Mouse (Mus musculus) gastrocnemius, postnatal 10 days (tissue): ENCODE data around the gene Phyh. TPM values are rescaled to one million over a fixed set of nuclear protein-coding genes. Genes with fewer than 3 reads are reported as not detected.
A peak's percentile ranks its signal among the peaks of the same experiment; 100 is the strongest.

Experiments
- DNase-seq: peaks from one replicate; pipeline ENCODE4 v3.0.0; 2021; ENCODE audit warnings: mixed read lengths
- long read RNA-seq, 2 experiments: library from polyadenylated mRNA; stranded (forward); transcript quantifications; one replicate each; pipeline ENCODE4 v2.0.0; 2021
- total RNA-seq, 2 experiments: library from RNA; stranded (reverse); gene quantifications; 2 replicates each; pipeline ENCODE4 v1.2.3; 2021

Gene Phyh
- total RNA-seq, result 10 to 100 TPM; 71.6 to 83.9 TPM
- long read RNA-seq, experiment 1, transcript Phyh-201 (9 exons, 1,438 nt), result major isoform, 70 of 77 reads
- long read RNA-seq, experiment 1, partial matches to known transcripts, result 1 of 77 reads
- long read RNA-seq, experiment 1, other reads (novel, unspliced or antisense), result 6 of 77 reads
- long read RNA-seq, experiment 2, transcript Phyh-201 (9 exons, 1,438 nt), result major isoform, 109 of 109 reads
- long read RNA-seq, experiment 2, partial matches to known transcripts, result 0 of 109 reads
- long read RNA-seq, experiment 2, other reads (novel, unspliced or antisense), result 0 of 109 reads

DNA sequence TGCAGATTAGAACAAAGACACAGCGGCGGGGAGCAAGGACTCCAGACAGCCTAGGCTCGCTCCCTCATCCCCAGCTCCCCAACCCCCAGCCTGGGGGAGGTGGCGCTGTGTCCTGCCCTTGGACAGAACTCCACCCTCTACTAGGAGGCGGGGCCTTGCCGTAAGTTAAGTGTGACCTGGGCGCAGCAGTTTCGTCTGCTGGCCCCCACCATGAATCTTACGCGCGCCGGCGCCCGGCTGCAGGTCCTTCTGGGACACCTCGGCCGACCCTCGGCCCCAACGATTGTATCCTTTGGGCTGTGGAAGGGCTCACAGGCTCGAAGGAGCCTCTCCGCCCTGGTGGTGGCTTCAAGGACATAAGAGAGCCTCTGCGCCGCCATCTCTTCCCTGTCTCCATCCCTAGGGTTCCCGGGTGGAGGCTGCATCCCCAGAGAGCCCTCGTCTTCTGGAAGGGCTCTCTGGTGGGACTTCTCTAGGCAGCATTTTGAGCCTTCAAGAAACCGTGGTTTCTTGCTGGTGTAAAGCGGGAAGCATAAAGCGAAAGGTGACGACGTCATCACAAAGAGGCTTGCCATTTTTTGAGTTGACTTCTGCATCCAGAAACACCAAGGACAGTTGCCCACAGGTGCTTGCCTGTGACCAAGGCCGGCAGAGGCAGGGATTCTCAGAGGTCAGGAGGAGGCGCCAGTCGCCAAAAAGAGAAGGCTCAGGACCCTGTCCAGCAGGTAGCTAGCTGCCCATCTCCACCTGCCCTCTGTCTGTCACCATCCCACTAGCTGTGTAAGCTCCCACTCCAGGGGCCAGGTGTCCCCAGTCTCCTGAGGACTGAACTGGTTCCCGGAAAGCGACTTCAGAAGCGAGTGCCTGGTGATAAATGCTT, at the start of gene Phyh:
TSS of gene Phyh (plus strand) at position 160 of the 880 bp plus-strand sequence.
- peak; percentile 82 for DNase-seq

DNA sequence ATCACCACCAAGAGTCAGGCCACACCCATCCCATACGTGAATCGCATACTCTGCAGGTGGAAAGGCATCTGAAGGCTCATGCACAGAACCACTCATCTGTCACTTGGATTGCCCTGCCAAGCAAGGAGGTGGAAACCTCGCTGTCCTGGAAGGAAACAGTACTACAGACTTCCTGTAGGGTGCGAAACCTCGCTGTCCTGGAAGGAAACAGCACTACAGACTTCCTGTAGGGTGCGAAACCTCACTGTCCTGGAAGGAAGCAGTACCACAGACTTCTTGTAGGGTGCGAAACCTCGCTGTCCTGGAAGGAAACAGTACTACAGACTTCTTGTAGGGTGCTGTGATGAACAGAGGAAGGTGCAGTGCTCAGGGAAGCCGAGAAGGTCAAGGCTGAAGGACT, 46.1 kb upstream of the Phyh start:
- DNase-seq, result no peak

DNA sequence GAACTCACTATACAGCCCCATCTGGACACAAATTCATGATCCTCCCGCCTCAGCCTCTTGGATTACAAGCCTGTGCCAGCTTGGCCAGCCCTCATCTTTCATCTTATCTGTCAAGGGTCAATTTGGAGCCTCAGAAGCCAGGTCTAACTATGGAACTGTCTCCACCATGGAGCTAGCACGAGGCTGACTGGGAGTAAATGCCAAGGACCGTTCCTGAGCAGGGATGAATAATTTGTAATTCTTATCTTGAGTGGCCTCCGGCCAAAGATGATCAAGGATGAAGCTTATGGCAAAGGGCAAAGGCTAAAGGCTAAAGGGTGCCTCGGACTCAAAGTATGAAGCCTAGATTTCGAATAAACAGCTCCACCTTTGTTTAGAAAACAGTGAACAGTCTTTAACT, 45.5 kb upstream of the Phyh start:
- no peak for DNase-seq

DNA sequence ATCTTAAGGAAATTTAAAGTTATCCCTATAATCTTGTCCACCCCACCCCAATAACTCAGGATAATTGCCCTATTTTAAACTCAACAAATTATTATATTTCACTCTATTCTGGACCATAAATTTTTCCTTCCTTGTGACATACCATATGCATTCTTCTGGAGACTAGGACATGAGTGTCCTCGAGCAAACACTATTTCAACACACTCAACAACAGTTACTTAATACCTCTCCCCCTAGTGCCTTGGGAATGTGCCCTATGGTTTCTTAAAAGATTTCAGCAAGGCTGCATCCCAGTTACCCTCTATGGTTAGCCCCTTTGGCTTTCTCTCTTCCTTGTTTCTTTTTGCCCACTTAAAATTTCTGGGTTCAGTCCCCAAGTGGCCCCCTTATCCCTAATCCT, 43.7 kb upstream of the Phyh start:
- DNase-seq, result no peak

DNA sequence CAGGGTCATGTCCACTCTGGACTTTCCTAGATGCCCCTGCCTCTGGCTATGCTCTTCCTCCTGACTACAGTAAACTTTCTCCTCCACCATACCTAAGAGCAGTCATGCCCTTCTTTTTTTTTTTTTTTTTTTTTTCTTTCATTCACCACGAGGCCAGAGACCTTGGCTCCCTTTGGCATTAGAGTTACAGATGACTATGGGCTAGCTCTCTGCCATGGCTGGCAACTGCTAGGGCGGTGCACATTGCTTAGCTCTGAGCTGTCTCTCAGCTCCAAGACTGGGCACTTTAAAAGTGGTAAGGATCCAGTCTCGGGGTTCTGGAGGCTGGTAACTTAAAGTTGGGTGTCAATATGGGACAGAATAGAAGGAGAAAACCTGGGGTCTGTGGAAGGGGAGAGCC, 42.7 kb upstream of the Phyh start:
- DNase-seq, result no peak

DNA sequence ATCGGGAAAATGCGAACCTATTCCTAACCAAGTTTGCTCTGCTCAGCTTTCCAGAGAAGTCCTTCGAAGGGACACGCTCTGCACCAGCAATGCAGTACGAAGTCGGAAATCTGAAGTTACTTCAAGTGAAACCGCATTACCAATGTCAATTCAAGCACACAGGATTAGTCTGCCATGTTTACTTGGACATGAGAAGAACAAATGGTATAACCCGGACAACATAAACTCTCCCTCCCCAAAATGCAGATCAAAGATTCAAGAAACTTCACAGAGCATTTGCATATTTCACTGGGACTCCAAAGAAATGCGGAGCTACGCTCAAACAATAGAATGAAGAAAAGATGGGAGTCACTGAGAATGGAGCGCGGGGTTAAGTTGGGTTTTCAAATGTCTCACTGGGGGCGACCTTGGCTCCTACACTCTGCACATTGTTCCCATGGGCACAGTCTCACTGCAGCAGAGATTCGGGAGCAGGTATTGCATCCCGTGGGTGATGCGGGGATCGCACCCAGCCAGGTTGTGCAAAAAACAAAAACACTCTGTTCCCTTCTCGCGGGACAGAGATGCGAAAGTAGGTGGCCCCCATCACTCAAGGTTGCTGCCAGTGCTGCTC, 38.0 kb upstream of the Phyh start:
- DNase-seq, result no peak

DNA sequence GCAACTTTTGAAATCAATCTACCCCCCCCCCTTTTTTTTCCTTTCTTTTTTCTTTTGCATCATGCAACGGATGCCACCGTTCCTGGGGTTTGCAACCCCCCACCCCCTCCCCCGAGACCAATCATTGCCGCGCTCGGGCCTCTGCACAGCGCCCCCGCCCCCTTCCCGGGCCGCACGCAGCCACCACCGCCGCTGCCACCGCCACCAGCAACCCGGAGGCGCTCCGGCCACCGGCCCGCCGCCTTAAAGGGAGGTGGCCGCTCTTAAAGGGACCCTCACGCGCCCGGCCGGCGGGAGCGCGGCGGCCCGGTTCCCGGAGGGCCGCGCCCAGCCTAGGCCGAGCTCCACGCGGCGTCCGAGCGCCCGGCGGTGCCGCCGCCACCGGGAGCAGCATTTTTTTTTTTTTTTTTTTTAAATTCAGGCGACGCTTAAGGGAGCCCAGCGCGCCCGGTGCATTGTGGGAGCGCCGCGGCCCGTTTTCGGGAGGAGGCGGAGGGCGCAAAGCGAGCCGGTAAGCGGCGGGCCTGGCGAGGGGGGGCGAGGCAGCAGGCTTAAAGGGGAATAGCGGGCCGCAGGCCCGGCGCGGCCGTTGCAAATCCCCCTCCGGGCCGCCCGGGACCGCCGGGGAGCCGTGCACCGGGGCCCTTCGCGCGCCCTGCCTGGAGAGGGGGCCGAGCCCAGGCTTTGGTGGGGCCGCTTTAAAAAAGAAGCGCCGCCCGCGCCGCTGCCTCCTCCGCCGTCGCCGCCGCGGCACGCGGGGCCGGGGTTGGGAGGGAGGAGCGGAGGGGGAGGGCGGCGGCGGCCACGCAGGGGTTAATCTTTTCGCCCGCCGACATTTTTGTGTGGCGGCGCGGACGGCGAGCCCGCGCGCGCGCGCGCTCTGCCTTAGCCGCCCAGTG, 37.2 kb upstream of the Phyh start, which contains the start of gene Sephs1:
TSS of gene Sephs1 (plus strand) at position 215 of the 899 bp plus-strand sequence.
- peak; percentile 85 for DNase-seq

DNA sequence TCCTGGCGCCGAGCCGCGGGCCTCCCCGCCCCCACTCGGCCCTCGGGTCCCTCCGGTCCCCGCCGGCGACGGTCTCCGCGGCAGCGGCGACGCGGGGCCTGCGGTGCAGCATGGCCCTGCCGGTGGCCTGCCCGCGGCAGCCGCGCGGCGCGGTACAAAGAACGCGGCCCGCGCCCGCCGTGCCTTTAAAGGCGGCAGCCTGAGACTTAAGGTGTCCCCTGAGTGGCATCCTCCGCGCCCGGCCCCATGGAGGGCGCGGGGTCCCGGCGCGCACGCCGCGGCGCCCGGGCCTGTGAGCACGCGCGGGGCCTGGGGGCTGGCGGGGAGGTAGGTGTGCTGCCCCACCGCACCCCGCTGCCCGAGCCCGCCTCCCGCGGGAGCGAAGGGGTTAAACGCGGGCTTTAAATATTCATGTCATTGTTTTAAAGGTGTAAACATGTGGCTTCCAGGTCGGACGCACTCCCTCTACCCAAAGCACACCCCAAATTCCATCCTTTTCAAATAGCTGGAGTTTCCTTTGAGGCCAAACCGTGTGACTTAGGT, 36.5 kb upstream of the Phyh start:
- DNase-seq, result peak; percentile 85

DNA sequence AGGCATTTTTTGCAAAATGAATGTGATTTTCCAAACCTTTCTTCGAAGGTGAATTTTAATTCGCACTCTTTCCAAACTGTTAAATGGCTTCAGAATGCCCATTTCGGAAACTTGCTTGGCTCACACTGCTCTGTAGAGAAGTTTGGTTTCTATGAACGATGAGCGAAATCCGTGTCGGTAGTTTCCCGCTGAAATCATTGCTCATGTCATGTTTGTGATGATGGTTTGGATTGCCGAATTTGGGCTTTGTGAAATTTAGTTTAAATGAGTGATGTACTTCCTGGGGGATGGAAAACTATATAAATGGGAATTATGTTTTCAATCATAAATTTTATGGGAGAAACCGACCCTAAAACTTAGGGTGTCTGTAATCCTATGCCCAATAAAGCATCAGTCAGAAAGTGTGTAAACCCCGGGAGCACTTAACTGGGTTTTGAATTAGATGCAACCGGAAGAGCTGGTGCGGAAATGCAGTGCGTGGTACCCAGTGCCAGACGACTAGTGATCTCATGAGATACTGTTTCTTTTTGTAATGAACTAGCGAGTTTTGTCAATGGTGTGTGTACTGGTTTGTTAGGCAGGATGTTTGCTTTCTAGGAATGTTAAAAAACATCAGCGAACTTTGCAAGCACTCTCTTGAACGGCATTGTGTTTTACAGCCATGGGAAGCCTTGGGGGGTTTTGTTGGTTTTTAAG, 35.7 kb upstream of the Phyh start:
- DNase-seq, result no peak

DNA sequence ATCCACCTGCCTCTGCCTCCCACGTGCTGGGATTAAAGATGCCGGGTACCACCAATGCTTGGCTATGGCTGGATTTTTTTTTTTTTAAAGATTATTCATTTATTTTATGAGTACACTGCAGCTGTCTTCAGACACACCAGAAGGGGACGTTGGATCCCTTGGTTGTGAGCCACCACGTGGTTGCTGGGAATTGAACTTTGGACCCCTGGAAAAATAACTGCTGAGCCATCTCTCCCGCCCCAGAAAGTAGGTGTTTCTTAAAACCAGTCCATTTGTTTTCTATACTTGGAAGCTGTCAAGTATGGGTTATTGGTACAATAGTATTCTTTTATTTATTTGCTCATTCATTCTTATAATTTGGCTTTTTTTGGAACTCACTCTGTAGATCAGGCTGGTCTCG, 31.9 kb upstream of the Phyh start:
- DNase-seq, result no peak

DNA sequence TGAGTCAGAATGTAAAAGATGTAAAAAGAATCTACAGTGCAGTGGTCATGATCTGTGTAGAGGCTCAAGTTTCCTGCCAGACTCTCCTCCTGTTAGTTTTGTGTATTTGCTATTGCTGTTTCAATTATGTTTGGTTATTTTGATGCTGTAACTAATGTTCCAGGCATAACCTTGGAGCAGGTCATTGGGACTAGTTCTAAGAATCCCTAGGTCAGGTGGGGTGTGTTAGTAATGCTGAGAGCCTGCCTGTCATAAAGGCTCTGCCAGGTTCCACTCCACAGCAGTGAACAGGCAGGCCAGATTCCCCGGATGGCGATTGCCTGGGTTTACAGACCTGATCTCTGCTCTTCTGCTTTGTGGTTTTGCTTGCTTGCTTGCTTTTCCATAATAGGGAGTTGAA, 23.2 kb upstream of the Phyh start:
- DNase-seq, result no peak

DNA sequence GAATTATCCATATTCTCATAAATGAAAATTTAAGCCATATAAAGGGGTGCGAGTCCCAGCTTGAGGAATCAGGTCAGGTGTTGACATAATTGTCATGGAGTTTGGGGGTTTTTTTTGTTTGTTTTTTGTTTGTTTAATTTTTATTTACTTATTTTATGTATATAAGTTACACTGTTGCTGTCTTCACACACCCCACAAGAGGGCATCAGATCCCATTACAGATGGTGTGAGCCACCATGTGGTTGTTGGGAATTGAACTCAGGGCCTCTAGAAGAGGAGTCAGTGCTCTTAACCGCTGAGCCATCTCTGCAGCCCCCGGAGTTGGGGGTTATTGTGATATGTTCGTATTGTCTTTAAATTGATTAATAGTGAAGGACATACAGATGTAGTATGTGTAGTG, 21.8 kb upstream of the Phyh start:
- DNase-seq, result no peak

DNA sequence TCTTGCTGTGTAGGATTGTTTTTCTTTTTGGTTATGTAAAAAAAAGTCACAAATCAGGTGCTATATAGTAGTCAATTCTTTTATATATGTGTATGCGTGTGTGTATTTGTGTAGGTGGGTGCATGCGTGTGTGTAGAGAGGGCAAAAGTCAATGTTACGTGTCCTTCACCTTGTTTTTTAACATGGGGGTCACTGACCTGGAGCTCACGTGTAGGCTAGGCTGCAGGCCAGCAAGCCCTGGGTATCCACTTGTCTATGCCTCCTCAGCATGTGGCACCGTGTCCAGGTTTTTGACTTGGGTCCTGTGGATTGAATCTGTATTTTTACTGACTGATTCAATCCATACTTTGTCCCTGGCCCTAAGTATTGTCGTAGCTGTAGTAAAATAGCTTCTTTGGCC, 18.2 kb upstream of the Phyh start:
- no peak for DNase-seq

DNA sequence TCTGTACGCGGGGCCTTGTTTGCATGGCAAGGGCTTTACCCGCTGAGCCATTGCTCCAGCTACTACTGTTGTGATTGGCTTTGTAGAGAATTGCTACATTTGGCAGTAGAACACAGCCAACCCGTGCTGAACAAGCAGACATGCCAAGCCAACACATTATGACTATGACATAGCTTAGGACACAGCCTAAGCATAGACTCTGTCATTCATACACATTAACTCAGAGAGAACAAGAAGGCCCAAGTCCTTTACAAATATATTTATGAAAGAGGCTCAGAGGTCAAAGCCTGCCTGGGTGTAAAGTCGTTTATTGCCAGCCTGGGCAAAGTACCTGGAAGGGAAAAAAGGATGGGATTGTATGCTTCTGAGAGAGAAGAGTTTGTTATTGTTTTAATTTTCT, 16.5 kb upstream of the Phyh start:
- DNase-seq, result no peak

DNA sequence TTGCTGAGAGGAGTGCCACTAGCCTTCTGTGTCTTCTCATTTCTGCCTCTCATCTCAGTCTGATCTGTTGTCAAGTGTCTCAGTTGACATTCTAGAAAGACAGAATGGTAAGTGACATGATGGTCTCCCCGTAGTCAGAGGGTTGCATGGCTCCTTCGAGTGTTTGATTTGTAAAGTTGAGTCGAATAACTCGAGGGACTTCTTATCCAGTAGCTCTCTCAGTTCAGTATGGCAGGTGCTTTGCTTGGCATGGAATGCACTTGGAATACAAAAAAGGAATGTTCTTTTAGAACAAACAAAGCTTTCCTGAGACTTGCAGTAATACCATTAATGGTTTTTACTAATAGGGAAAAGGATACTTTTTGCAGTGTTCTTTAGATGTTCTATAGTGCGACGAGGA, 11.7 kb upstream of the Phyh start:
- no peak for DNase-seq

DNA sequence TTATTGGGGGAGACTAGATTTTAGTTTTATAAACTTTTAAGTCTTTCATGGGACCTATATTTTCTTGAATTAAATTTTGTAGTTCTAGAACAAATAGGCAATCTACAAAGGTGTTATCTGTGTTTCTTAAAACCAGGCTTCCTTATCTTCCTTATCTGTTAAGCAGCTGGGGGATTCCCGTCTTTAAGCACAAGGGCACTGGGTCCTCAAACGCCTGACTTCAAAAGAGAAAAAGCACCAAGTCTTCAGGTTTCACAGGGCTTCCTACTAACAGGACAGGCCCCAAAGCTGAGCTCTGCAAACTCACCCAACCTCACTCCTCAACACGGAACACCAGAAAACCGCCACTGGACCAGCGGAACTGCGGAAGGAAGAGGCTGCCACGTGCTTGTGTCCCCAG, 10.9 kb upstream of the Phyh start:
- DNase-seq, result no peak

DNA sequence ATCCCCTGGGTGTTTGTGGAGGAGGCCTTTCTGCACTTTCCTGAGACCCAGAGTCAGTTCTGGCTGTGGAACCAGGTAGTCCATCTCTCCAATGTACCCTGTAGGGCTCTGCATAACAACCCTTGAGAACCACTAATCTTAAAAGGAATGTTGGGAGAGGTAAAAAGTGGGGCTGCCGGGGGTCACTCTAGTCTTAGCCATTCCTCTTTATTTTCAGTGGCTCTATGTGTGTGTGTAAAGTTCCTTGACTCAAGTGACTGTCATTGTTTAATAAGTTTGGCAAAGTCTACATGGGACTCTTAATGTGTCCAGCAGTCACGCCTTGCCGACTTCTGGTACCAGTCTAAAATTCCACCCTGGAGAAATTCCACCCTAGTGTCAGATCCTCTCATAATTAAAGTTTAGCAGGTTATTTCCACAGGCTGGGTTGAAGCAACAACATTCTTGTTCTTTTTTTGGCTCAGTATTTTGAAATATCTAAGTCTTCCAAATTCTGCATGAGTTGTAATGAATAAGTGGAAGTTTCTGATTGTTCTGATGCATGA, 10.0 kb upstream of the Phyh start:
- DNase-seq, result no peak

DNA sequence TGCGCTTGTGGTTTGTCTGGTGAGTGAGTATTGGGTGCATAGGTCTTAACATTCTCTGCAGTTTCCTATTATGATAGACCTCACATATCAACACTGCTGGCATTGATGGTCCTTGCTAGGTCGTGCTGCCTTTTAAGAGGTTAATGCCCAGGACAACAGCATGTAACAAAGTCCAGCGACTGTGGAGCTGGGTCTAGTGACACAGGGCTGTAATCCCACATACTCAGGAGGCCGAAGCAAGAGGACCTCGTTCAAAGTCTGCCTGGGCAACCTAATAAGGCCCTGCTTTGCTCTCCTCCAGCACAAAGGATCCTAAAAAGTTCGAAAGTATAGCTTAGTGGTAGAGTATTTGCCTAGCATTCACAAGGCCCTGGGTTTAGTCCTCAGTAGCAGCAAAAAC, 8.9 kb upstream of the Phyh start:
- no peak for DNase-seq

DNA sequence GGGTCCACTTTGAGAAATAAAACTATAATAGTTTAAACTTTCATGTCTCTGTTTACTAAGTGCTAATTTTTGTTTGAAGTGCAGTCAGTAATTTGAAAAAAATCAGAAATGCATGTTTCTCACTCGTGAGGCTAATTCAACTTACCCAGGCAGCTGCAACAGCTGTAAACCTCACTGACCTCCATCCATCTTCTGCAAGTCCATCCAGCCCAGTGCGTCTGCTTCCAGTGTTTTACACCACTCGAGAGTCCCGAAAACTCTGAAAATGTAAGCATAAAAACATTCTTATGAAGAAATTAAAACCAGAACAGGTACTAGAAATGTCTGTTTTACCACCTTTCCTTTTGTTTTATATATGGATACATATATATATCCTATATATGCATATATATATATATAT, 8.3 kb upstream of the Phyh start:
- DNase-seq, result no peak

DNA sequence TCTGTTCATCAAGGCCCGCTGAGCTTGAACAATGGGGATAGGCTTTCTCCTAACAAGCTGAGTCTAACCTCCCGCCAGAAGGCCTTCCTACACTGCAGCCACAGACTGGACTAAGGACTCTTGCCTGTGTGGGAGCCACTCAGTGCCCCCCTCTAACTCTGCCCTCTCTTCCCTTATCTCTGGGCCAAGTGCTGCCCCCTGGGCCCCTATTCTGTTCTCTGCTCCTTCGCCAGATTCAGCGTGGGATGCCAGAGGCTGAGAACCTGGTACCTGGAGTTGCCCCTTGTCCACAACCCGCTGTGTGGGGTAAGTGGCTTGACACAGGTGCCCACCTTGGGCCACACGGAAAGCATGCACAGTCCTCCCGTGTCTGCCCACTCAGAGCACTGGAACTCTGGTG, 4.9 kb upstream of the Phyh start:
- DNase-seq, result no peak

DNA sequence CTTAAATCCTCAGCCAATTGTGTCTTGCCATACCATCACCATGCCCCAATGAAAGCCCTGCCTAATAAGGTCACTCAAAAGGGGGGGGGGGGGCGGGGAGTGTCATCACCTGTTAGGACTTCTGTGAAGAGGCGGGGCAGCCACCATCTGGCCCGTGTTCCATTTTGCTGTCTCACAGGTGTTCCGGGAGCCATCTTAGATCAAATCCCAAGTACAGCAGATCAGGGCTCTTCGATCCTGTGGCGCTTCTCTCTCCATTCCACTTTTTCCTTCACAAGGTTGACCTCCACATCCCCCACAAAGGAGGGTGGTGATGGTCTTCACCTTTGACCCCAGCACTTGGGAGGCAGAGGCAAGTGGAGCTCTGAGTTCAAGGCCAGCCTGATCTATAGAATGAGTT, 2.8 kb upstream of the Phyh start:
- DNase-seq, result no peak
